Mouse (Mus musculus): ENCODE data around the gene Stard10.

DNA sequence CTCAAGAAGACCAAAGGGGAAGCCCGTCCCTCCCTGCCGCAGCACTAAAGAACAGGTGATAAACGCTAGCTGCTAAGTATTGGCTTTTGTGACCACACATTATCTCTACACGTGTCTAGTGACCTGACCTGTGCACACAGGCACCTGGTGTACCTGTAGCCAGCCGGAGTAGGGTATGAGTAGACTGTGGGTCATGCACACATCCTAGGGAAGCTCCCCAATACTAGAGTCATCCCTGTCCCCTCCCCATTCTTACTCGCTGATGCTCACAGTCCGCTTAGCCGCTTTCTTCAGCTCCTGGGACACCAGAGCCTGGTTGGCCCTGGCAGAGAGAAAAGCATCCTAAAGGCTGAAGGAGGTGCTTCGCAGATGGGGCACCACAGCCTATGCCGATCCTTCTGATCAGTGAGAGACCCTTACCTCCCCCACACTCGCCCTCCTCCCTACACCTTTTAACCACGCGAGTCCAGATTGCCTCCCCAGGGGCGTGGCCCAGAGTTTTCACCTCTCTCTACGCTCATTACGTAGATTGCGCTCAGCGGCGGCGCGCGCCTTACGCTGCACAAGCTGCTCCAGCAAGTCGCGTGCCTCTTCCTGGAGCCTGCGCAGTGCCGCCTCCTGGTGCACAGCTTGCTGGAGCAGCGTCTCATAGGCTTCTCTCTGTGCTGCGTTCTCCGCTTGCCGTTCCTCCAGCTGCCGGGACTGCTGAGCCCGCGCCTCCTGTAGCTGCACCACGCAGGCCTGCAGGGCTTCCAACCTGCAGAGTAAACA is 20.4 kb upstream of the Stard10 start:
- TF ChIP-seq CTCF (IDR thresholded peaks at IDR 0.05; ENCODE audit: control insufficient read depth, insufficient read depth, low read length) = no peak
- TF ChIP-seq POLR2A (IDR thresholded peaks at IDR 0.05; ENCODE audit: borderline replicate concordance, control insufficient read depth, low read depth, low read length) = no peak

Data from bone marrow, adult 2 months (tissue).